Mouse (Mus musculus) T-helper 17 cell (primary cell): ENCODE data around the gene Rcsd1.

ENCODE experiments used
- in situ Hi-C, 2 experiments: fragments of 300-600 bp; cut with MboI, MseI; formaldehyde crosslinking; loops; 1 replicate in 1 of 2; 2 replicates in 1 of 2; pipeline ENCODE4 v1.15.1; 2025; ENCODE audit warnings: high pct_unique_total_duplicates in 2 of 2

Rcsd1 gene

GRCm38 (mm10) chr1:165666944-165667343 is 42.6 kb downstream of the Rcsd1 start:
- in situ Hi-C loops: no loop called here

GRCm38 (mm10) chr1:165665758-165666157 is 43.8 kb downstream of the Rcsd1 start:
- in situ Hi-C loops: no loop called here

GRCm38 (mm10) chr1:165663277-165663676 is 46.3 kb downstream of the Rcsd1 start:
- in situ Hi-C loops: loop anchor here (5.0 kb wide), 1 partner anchor 74 kb away; no protein-coding TSS in a partner anchor

- in situ Hi-C loops: loop anchor here (5.0 kb wide), 1 partner anchor 75 kb away; no protein-coding TSS in a partner anchor
Observed at GRCm38 (mm10) chr1:165662426-165663192, 46.9 kb downstream of the Rcsd1 start.

- in situ Hi-C loops: loop anchor here (5.0 kb wide), 1 partner anchor 76 kb away; no protein-coding TSS in a partner anchor
Observed at GRCm38 (mm10) chr1:165661725-165662124, 47.8 kb downstream of the Rcsd1 start.

- in situ Hi-C loops: loop anchor here (5.0 kb wide), 1 partner anchor 76 kb away; no protein-coding TSS in a partner anchor
Observed at GRCm38 (mm10) chr1:165661191-165661590, 48.4 kb downstream of the Rcsd1 start.

- in situ Hi-C loops: loop anchor here (5.0 kb wide), 1 partner anchor 77 kb away; no protein-coding TSS in a partner anchor
Observed at GRCm38 (mm10) chr1:165660774-165661173, 48.8 kb downstream of the Rcsd1 start.

- in situ Hi-C loops: loop anchor here in 1 of 2 experiments (5.0 kb wide), 1 partner anchor 76 kb away; no protein-coding TSS in a partner anchor
Observed at GRCm38 (mm10) chr1:165658602-165659001, 51.0 kb downstream of the Rcsd1 start.

- in situ Hi-C loops: loop anchor here in 1 of 2 experiments (5.0 kb wide), 1 partner anchor 73 kb away; no protein-coding TSS in a partner anchor
Observed at GRCm38 (mm10) chr1:165655482-165655881, 54.1 kb downstream of the Rcsd1 start.

GRCm38 (mm10) chr1:165655022-165655421 is 54.5 kb downstream of the Rcsd1 start:
- in situ Hi-C loops: loop anchor here in 1 of 2 experiments (5.0 kb wide), 1 partner anchor 73 kb away; no protein-coding TSS in a partner anchor

GRCm38 (mm10) chr1:165653126-165653885 is 56.3 kb downstream of the Rcsd1 start:
- in situ Hi-C loops: no loop called here

- in situ Hi-C loops: no loop called here
Observed at GRCm38 (mm10) chr1:165652507-165652906, 57.0 kb downstream of the Rcsd1 start.

GRCm38 (mm10) chr1:165651158-165651557 is 58.4 kb downstream of the Rcsd1 start:
- in situ Hi-C loops: no loop called here

GRCm38 (mm10) chr1:165645102-165645501 is 64.5 kb downstream of the Rcsd1 start:
- in situ Hi-C loops: no loop called here

GRCm38 (mm10) chr1:165643735-165644134 is 65.8 kb downstream of the Rcsd1 start:
- in situ Hi-C loops: loop anchor here in 1 of 2 experiments (5.0 kb wide), 1 partner anchor 509 kb away; no protein-coding TSS in a partner anchor

GRCm38 (mm10) chr1:165642780-165643311 is 66.7 kb downstream of the Rcsd1 start:
- in situ Hi-C loops: loop anchor here in 1 of 2 experiments (5.0 kb wide), 1 partner anchor 509 kb away; no protein-coding TSS in a partner anchor

- in situ Hi-C loops: loop anchor here in 1 of 2 experiments (5.0 kb wide), 1 partner anchor 510 kb away; no protein-coding TSS in a partner anchor
Observed at GRCm38 (mm10) chr1:165641786-165642771, 67.5 kb downstream of the Rcsd1 start.

- in situ Hi-C loops: loop anchor here in 1 of 2 experiments (5.0 kb wide), 1 partner anchor 511 kb away; no protein-coding TSS in a partner anchor
Observed at GRCm38 (mm10) chr1:165641271-165641771, 68.2 kb downstream of the Rcsd1 start.

- in situ Hi-C loops: loop anchor here in 1 of 2 experiments (10.0 kb wide), 2 partner anchors 51 to 739 kb away; partner anchors contain the start of gene Tada1
Observed at GRCm38 (mm10) chr1:165636289-165636688, 73.3 kb downstream of the Rcsd1 start.
